Mouse (Mus musculus) A20 (cell line): ENCODE measurements around the gene Sp9.

ENCODE experiments used
- DNase-seq: peaks from one replicate; pipeline ENCODE4 v3.0.0-alpha.2; 2011; ENCODE audit warnings: low read depth, low spot score

Gene Sp9

GRCm38 (mm10) chr2:73271459-73272161 is at the start of gene Sp9:
Gene Sp9 (plus strand): TSS chr2:73271925.
- DNase-seq: peak; percentile 89

- no peak for DNase-seq
Observed at GRCm38 (mm10) chr2:73231081-73231480, 40.6 kb upstream of the Sp9 start.

GRCm38 (mm10) chr2:73241299-73241698 is 30.4 kb upstream of the Sp9 start:
- DNase-seq: no peak

GRCm38 (mm10) chr2:73248701-73249100 is 23.0 kb upstream of the Sp9 start:
- DNase-seq: no peak

GRCm38 (mm10) chr2:73263172-73263765 is 8.5 kb upstream of the Sp9 start:
- DNase-seq: no peak

GRCm38 (mm10) chr2:73263794-73264610 is 7.7 kb upstream of the Sp9 start:
- no peak for DNase-seq

- no peak for DNase-seq
Observed at GRCm38 (mm10) chr2:73264611-73265195, 7.0 kb upstream of the Sp9 start.

GRCm38 (mm10) chr2:73266011-73266410 is 5.7 kb upstream of the Sp9 start:
- DNase-seq: no peak

- no peak for DNase-seq
Observed at GRCm38 (mm10) chr2:73266623-73267022, 5.1 kb upstream of the Sp9 start.

GRCm38 (mm10) chr2:73267231-73267630 is 4.5 kb upstream of the Sp9 start:
- no peak for DNase-seq

GRCm38 (mm10) chr2:73267818-73268217 is 3.9 kb upstream of the Sp9 start:
- no peak for DNase-seq

- no peak for DNase-seq
Observed at GRCm38 (mm10) chr2:73268281-73268680, 3.4 kb upstream of the Sp9 start.

GRCm38 (mm10) chr2:73268836-73269395 is 2.8 kb upstream of the Sp9 start:
- DNase-seq: no peak

GRCm38 (mm10) chr2:73269666-73270065 is 2.1 kb upstream of the Sp9 start:
- no peak for DNase-seq

- no peak for DNase-seq
Observed at GRCm38 (mm10) chr2:73270071-73270592, 1.6 kb upstream of the Sp9 start.

GRCm38 (mm10) chr2:73270593-73271458 is 899 bp upstream of the Sp9 start:
- DNase-seq: peak; percentile 63

- DNase-seq: peak; percentile 74
Observed at GRCm38 (mm10) chr2:73272351-73273248, 875 bp downstream of the Sp9 start.

- peak; percentile 84 for DNase-seq
Observed at GRCm38 (mm10) chr2:73273249-73274118, 1.8 kb downstream of the Sp9 start.
